Mouse (Mus musculus): ENCODE measurements at regions not wholly inside any gene's neighbourhood (a gene's known extent, or its start where the extent isn't known, plus 50 kb on each side); places are given as distances from the start of the nearest gene placed in this dataset.

GRCm38 (mm10) chr6:73401059-73401458 lies 68.4 kb downstream of the 4931417E11Rik start:
- DNase-seq (ENCODE audit: extremely low read depth, low read depth): no peak

- no peak for DNase-seq (ENCODE audit: extremely low read depth, low read depth)
Measured at GRCm38 (mm10) chr6:73389301-73389700, 80.2 kb downstream of the 4931417E11Rik start.

GRCm38 (mm10) chr6:73386261-73386660 lies 83.2 kb downstream of the 4931417E11Rik start:
- no peak for DNase-seq (ENCODE audit: extremely low read depth, low read depth)

GRCm38 (mm10) chr6:73379825-73380224 lies 89.6 kb downstream of the 4931417E11Rik start:
- no peak for DNase-seq (ENCODE audit: extremely low read depth, low read depth)

- no peak for DNase-seq (ENCODE audit: extremely low read depth, low read depth)
Measured at GRCm38 (mm10) chr6:73377884-73378283, 91.6 kb downstream of the 4931417E11Rik start.

GRCm38 (mm10) chr6:73376291-73376690 lies 93.2 kb downstream of the 4931417E11Rik start:
- DNase-seq (ENCODE audit: extremely low read depth, low read depth): no peak

GRCm38 (mm10) chr6:73372901-73373300 lies 96.6 kb downstream of the 4931417E11Rik start:
- no peak for DNase-seq (ENCODE audit: extremely low read depth, low read depth)

GRCm38 (mm10) chr6:73371866-73372265 lies 97.6 kb downstream of the 4931417E11Rik start:
- no peak for DNase-seq (ENCODE audit: extremely low read depth, low read depth)

- no peak for DNase-seq (ENCODE audit: extremely low read depth, low read depth)
Measured at GRCm38 (mm10) chr6:73370901-73371300, 98.6 kb downstream of the 4931417E11Rik start.

GRCm38 (mm10) chr6:73368836-73369141 lies 100.7 kb downstream of the 4931417E11Rik start:
- no peak for DNase-seq (ENCODE audit: extremely low read depth, low read depth)

- DNase-seq (ENCODE audit: extremely low read depth, low read depth): no peak
Measured at GRCm38 (mm10) chr6:73368047-73368835, 101.2 kb downstream of the 4931417E11Rik start.

GRCm38 (mm10) chr6:73367616-73368015 lies 101.9 kb downstream of the 4931417E11Rik start:
- DNase-seq (ENCODE audit: extremely low read depth, low read depth): peak; percentile 14

GRCm38 (mm10) chr6:73366626-73367025 lies 102.8 kb downstream of the 4931417E11Rik start:
- DNase-seq (ENCODE audit: extremely low read depth, low read depth): no peak

GRCm38 (mm10) chr6:73365306-73365705 lies 104.2 kb downstream of the 4931417E11Rik start:
- no peak for DNase-seq (ENCODE audit: extremely low read depth, low read depth)

- DNase-seq (ENCODE audit: extremely low read depth, low read depth): no peak
Measured at GRCm38 (mm10) chr6:73334995-73335394, 86.8 kb downstream of the Suclg1 start.

GRCm38 (mm10) chr6:73329666-73330065 lies 81.5 kb downstream of the Suclg1 start:
- DNase-seq (ENCODE audit: extremely low read depth, low read depth): no peak

Data from MEL-GATA-1-ER (cell line).